Mouse (Mus musculus) Muller cell, postnatal 12 days (primary cell): ENCODE results near the gene Aip.
"Not testable (repeated sequence)": the region's sequence is repeated elsewhere in the genome, so short reads cannot be mapped to it uniquely, and the experiment has no call there.

ENCODE experiments used
- DNase-seq: peaks from one replicate; pipeline ENCODE4 v3.0.0-alpha.2; 2015; ENCODE audit errors: inconsistent ontology term

The Aip gene

DNA sequence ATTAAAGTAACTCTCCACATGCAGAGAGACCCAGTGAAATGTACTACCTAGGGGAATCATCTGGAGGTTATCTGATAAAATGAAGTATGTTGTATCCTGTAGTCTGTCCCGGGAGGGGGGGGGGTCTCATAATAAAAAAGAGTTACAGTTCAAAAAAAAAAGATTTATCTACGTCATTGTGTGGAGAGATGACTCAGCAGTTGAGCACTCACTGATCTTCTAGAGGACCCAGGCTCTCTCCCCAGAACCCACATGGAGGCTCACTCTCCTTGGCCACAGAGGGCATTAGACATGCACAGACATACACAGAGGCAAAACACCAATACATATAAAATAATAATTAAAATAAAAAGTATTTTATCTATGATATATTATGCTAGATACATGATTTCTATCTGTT lies 34.3 kb downstream of the Aip start:
- no peak for DNase-seq

DNA sequence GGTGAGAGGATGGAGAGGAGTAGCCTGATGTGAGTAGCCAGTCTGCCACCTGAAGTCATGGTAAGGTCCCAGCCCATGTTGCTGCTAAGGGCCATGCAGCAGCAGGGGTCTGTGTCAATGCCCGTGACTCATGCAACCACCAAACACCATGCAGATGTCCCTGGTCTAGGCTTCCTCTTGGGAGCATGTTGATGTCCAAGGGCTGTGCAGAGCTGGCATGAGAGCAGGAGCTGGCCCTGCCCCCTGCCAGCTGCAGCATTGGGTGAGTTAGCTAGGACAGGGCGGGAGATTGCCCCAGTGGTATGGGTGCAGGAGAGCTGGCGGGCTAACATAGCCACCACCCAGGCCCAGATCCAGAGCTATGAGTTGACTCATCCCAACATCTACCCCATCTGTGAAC lies 35.2 kb downstream of the Aip start:
- no peak for DNase-seq

DNA sequence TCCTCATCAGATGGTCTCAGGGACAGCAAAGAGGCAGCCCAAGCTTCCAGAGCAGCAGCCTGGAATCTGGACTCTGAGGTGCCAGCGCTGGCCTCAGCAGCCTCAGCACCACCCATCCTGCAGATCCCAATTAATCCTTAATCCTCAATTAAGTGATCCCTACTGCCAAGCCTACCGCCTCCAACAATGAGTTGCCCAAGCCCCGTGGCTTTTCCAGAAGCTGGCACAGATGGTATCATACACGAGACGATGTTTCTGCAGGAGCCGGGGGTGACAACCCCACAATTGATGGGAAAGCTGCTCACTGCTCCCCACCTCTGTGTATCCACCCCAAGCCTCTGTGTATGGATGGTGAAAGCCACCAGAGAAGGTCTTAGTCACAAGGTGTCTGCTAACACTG lies 36.5 kb downstream of the Aip start:
- no peak for DNase-seq

DNA sequence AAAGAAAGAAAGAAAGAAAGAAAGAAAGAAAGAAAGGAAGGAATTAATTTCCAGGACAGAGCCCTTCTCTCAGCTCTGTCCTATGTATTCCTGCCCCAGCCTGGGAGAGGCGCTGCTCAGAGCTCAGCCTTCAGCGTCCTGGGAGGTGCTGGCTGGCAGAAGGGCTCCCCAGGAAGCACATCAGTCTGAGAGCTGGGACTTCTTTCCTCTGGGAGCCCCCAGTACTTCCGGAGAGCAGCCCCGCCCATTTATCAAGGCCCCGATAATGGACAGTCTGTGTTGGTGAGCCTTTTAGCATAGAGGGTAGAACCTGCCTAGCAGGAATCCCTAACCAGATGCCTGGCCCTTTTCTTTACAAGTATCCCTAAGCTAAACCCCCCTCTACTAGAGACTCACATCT lies 37.5 kb downstream of the Aip start:
- no peak for DNase-seq

DNA sequence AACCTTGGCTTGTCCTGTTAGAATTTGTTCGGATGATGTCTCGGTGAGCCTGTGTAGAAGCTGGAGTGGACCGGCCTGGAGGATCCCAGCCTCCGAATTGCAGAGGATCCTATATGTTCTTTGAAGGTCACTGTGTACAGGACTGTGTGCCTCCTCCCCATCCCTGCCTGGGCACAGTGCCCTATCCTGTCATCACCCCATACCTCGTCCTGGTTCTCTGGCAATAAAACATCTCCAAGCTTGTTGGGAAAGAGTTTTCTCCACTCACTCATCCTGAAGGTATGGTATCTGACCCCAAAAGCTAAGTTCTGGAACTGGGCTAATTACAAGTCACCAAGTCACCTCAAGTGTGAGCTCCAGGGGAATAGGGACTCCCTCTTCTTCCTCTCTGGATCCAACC lies 38.6 kb downstream of the Aip start:
- DNase-seq, result no peak

DNA sequence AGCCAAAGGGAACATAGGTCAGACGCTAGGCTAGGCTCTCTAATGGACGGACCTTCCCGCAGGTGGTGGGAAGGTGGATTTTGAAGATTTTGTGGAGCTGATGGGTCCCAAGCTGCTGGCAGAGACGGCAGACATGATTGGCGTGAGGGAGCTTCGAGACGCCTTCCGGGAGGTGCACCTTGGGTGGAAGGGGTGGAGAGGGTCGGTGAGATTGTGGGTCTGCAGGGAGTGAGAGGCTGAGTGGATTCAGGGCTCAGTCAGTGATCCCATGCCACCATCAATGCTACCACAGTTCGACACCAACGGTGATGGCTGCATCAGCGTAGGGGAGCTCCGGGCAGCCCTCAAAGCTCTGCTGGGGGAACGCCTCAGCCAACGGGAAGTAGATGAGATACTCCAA lies 39.5 kb downstream of the Aip start:
- no peak for DNase-seq

DNA sequence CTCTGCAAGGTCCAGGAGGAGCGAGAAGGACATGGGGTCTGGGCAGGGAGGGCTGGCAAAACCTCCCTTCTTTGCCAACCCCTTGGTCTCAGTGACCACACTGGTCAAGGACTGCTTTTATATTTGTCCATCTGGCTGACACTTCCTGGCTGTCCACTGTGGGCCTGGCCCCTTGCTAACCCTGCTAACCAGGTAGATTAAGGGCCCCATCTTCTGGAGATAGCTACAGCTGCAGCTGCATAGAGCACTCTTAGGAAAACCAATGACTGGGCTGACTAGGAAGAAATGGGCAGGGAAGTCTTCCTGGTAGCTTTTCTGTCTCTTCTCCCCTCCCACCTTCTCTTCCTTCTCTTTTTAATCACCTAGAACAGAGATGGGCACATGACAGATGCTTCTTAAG lies 40.7 kb downstream of the Aip start:
- no peak for DNase-seq

DNA sequence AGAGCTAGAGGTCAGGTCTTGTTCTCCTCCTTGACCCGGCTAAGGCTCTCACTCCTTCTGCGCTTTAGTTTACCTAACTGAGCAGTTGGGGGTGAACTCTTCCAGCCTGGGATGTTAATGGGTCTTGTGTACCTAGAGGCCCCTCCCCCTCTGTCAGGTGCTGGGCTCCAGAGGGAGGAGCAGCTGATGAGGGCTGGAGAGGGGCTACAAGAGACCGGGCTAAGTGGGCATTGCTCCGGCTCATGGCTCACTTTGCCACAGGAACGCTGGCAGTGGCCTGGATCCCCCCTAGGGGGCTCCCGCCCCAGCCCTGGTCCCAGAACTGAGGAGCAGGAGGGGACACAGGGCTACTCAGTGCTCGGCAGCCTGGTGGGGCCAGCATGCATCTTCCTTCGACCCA lies 41.8 kb downstream of the Aip start:
- DNase-seq, result no peak

DNA sequence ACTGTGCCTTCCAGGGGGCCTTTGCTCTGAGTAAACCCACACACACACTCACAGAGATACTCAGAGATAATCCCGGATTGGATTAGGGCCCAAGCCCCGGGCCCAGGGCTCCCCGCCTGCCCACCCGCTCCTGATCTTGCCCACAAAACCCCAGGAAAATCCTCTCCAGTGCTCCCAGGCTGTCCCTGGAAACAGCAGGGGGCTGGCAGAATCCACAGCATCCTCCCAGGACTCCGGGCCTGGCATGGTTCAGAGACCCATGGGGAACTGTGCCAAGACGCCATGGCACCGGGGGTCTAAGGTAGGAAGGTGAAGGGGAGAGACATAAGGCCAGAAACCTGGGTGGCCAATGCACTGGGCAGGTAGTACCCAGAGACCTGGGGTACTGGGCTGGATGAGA lies 42.3 kb downstream of the Aip start:
- DNase-seq, result no peak

DNA sequence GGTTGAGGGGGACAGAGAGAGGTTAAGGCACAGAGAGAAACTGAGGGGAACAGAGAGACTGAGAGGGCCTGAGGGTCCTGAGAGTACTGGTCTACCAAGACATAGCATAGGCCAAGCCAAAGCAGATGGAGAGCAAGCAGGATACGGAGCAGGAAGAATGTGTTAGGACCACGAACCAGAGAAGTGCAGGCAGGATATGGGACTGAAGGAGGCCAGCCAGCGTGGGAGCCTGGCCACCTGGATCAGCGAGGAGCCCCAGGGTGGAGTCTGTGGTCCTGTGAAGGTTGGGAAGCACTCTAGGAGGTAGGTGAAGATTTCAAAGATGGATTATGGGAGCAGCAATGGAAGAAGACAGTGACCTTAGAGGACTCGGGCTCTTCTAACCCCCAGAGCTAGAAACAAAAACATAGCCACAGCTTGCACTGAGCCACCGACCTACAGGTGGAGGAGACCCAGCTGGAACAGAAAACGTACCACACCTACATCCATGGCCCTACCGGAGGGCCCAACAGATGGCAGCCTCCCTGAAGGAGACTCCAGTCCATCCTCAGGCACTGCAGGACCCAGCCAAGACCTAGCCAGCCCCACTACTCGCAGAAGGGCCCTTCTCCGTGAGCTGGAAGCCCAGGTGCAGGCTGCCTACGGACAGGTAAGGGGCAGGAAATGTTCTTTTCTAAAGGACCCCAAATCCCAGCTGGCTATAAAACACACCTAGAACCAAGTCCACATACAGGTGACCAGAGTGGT lies 43.3 kb downstream of the Aip start:
- no peak for DNase-seq

DNA sequence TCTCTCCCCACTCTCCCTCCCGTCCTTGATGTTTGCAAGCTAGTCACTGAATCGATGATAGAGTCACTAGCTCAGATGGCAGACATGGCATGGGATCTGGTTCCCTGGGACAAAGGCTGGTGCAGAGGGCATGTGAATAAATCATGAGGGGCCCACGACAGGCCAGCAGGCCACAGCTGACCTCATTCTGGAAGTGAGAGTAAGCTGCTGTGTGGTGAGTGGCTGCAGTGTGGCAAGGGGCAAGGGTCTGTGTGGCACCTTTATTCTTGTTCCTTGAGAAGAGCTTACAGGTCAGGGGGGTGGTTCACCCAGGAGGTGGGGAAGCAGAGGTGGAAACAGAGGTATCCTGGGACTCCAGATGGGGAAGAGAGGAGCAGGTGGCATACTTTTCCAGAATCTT lies 44.3 kb downstream of the Aip start, which contains the start of gene Cabp2:
Gene Cabp2 (plus strand): TSS at position 185 of the 400 bp plus-strand sequence.
- DNase-seq, result no peak

DNA sequence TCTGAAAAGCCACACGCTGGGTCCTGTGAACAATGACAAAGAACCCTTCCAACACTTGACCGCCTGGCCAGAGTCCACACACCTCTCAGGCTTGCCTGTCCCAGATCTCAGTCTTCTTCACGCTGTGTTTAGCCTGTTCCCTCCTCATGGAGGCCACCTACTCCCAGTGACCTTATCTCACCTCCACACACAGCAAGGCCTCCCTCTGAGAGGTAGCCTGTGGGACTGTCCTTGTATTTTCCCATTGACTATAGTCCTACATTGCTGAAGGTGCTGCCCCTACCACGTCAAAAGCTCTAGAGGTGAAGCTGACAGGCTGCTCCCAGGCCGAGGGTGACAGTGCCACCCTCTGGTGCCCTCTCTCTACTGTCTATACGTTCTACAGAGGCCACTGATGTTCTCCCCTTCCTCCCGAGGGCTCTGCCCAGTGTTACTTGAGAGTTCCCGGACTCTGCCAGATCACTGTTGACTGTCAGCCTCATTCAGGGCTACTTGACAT lies 45.1 kb downstream of the Aip start:
- DNase-seq, result no peak

DNA sequence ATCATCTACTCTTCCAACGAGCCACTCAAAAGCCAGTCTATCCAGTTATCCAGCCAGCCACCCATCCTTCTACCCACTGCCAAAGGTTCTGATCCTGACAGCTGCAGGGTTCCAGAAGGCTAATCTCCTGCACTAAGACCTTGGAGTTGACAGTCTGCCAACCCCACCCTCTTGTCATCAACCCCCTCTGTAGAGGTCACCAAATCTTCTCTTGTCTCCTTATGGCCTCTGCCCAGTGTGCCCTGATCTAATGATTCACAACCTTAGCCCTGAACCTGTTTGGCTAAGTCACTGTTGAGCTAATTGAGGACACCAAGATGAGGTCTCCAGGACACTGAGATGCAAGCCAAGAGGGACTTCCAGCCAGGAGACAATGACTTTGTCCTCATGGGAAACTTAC lies 46.1 kb downstream of the Aip start:
- no peak for DNase-seq

DNA sequence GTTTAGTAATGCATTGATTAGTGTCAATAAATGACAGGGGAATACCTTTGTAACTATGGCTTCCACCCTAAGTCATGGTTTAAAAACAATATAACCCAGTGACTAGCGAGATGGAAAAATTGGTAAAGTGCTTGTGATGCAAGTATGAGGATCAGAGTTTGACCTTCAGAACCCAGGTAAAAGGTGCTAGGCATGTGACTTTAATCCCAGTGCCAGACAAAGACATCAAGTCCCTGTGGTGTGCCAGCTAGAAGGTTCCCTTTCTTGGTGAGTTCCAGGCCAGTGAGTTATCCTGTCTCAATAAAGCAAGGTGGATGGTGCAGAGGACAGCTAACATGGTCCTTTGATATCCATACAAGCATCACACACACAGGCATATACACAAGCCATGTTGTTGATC lies 50.1 kb downstream of the Aip start:
- DNase-seq, result no peak

DNA sequence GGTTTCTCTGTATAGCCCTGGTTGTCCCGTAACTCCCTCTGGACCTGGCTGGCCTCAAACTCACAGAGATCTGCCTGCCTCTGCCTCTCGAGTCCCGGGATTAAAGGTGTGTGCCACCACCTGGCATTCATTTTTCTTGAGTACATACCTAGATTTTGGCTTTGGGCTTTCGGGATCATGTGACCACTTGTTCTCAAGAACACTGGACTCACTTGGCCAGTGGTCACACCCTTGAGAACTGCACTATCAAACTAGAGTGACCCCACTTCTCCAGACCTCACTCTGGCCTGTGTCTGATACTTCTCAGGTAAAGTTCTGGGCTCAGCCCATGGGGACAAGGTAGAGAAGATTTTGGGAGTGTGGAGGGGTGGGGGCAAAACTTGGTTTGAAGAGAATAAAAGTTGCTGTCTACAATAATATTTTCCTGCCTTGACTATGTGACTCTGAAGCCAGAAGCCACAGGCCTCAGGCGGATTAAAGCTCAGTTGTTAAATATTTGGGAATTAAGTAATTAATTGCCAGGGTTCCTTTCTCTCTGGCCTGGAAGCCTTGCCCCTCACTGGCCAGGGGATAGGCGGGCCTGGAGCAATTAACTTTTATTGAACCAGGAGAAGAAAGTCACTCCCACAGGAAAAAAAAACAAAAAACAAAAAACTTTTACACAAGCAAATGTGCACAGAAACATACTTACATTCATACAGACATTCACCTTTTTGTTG lies 52.8 kb downstream of the Aip start:
- no peak for DNase-seq

DNA sequence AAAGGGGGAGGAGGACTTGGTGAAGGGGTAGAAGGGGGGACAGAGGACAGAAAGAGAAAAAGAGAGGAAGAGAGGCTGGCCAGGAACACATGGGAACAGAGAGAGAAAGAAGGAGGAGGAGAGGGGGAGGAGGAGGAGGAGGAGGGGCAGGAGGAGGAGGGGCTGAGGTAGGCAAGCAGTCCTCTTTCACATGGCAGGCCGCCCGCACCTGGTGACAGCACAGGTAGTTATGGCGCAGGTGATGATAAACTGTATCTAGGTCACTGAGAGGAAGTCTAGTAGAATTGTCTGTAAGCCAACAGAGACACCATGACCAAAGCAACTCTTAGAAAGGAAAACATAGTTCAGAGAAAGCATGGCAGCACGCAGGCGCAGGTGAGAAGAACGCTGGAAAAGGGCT lies 54.3 kb downstream of the Aip start:
- no peak for DNase-seq

DNA sequence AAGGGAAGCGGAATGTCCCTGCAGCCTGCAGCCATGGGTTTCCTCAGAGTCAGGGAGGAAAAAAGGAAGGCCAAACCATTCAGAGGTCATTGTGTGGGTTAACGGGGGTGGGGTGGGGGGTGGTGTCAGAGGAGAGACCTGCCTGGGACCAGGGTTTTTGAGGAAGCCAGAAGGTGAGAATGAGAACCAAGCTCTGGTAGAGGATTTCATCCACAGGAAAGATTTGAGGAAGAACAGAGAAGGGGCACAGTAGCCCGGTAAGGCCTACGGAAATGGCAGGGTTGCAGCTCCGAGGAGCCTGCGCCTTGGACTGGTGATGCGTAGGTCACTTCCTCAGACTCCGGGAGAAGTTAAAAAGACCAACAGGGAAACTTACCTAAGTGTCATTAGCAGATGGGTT lies 54.9 kb downstream of the Aip start:
- DNase-seq, result no peak

DNA sequence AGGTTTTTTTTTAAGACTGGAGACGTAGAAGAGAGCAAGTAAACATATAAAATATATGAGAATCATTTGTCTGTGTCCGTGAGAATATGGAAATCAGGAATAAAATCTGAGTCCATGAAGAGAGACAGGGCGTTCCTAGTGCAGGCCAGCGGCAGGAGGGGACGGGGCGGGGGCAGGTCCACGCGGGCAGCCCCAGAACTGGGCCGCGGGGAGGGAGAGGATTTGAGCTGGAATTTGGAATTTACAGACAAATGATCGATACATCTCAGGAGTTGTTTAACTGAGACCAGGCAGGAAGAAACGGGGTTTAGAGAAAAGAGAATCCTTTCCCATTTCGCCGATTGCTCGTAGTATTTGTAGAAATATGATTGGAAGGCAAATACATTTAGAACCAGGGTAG lies 55.3 kb downstream of the Aip start:
- no peak for DNase-seq

DNA sequence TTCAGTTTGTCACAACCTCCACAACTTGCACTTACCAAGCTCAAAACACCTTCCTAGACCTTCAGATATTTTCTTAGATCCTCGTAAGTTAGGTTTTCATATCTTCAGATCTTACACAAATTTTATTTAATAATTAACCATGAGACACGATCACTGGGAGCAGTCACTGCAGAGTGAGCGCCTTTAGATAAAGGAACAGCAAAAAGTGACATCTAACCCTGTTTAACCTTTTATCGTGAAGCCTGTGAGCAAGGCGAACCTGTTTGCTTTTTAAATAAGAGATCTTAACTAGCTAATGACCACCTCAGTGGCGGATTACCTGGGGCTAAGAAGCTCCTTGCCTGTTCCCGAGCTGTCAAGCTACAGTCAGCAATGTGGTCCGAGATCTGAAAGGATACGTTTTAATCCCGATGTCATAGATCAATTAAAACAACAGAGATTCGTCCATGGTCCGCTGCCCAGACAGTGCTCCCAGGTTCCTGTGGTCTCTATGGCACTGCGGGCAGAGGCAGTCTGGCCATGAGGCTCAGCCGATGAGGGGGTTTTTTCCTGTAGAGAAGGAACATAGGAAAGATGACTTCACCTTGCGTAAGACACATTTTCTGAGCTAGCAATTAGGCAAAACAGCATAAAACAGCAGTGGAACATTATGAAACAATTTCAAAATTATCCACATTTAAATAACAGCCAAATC lies 56.8 kb downstream of the Aip start:
- no peak for DNase-seq

DNA sequence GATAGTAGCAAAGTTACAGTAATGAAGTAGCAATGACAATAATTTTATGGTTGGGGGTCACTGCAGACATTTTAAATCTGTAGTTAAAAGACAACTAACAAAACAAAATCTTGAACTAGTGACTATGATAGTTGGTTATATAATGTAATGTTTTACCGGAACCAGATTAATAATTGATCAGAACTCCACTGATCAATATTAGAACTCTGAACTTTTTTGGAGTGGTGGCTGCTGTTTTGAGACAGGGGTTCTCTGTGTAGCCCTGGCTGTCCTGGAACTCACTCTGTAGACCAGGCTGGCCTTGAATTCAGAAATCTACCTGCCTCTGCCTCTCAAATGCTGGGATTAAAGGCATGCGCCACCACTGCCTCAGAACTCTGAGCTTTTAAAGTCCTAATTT lies 57.4 kb downstream of the Aip start:
- not testable (repeated sequence) for DNase-seq

DNA sequence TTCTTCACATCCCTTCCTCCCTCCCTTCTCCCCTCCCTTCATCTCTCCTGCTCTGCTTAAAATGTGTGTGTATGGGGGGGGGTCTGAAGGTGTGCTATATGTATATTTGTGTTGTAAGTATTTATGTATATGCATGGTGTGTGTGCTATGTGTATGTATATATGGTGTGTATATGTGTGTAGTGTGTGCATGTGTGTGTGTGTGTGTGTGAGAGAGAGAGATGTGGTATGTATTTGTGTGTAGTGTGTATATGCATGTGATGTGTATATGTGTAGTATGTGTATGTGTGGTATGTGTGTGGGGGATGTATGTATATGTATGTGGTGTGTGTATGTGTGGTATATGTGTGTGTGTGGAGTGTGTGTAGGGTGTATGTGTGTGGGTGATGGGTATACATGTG lies 58.8 kb downstream of the Aip start:
- no peak for DNase-seq

DNA sequence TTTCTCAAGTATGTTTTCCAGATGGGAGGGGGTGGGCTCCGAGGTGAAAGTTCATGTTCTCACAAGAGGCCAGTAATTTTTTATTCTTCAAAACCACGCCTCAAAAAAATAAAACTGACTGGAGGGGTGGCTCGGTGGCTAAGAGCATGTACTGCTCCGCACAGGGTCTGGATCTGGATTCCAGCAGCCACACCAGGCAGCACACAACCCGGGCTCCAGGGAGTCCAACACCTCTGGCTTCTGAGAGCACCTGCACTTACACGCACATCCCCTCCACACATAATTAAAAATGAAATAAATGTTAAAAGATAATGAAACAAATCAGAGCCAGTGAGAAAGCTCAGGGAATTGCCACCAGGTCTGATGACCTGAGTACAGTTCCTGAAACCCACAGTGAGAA lies 59.4 kb downstream of the Aip start:
- DNase-seq, result no peak

DNA sequence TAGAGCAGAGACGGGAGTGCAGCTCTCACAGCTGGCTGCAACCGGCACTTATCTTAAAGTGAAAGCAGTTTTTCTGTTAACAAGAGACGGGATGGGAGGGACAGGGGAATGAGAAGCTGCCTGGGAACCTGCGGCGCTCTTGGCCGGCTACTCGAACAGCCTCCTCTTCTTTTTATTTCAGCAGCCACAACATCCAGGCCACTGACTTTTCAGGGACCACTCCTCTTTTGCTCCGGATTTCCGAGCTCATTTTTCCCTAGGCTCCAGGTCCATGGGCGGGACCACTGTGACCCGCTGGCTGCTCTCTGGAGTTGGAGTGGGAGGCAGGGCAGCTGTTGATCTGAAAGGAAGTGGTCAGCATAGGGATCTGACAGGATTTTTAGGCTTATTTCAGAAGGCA lies 61.2 kb downstream of the Aip start:
- not testable (repeated sequence) for DNase-seq
